Mouse (Mus musculus): ENCODE data around the gene Cwc15.
A peak's percentile ranks its signal among the peaks of the same experiment; 100 is the strongest.
"Not testable (repeated sequence)": the region's sequence is repeated elsewhere in the genome, so short reads cannot be mapped to it uniquely, and the experiment has no call there.

Gene Cwc15

DNA sequence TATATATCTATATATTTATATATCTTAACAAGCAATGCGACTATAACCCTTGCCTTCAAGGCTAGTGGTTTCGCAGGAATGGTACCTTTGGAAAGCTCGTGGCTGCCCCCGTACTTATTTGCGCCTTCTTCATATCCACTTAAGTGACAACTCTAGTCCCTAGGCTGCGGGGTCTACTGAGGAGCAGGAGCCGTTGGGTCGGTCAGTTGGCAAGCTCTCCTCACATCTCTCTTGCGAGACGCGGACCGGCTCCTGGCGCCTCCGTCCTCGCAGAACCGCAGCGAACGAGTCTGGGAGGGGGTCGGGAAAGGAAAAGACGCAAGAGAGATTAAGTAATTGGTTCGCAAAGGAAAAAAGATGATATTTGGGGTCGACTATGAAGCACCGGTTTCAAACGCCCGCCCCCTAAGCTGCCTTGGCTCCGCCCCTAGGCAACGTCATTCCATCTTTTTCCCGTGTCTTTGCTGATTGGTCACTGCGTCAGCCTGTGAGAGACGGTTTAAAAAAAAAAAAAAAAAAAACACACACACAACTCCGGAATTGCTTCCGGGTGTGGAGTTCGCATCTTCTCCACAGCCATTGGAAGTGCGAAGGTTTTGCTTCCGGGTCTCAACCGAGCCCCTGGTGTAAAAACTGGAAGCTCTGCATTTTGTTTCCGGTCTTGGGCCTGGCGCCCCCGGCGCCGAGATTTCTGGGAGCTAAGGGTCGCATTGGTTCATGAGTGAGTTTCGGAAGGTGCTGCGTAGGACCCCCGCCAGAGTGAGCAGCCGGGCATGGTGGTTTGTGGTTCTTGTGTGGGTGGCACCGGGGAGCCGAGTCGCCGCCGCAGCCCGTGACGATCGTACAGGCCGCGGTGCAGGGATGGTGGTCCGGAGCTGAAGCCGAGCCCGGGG, at the start of gene Cwc15, which contains the start of gene Kdm4d:
Cwc15 (plus strand) TSS at position 595 of the 893 bp plus-strand sequence.
Kdm4d (minus strand) TSS at position 460 of the 893 bp plus-strand sequence.
- peak; percentile 98 for DNase-seq (ENCODE audit: low spot score)

GRCm38 (mm10) chr9:14451120-14451519, 49.3 kb upstream of the Cwc15 start:
- DNase-seq (ENCODE audit: low spot score) = not testable (repeated sequence)

DNA sequence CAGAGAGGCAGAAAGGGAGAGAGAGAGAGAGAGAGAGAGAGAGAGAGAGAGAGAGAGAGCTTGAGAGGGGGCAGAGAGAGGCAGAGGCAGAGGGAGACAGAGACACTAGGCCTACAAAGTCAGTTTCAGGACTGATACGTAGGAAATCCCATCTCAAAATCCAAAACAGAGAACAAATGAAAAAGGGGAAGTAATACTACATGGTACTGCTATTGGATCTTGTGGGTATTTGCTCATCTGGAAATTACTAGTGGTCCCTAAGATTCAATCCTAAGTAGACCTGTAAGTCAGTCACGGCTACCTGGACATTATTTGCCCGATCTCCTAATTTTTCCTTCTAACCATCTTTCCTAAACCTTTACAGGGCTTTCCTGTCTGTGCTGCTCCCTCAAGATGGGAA, 44.1 kb upstream of the Cwc15 start:
- no peak for DNase-seq (ENCODE audit: low spot score)

GRCm38 (mm10) chr9:14462536-14462935, 37.9 kb upstream of the Cwc15 start:
- not testable (repeated sequence) for DNase-seq (ENCODE audit: low spot score)

DNA sequence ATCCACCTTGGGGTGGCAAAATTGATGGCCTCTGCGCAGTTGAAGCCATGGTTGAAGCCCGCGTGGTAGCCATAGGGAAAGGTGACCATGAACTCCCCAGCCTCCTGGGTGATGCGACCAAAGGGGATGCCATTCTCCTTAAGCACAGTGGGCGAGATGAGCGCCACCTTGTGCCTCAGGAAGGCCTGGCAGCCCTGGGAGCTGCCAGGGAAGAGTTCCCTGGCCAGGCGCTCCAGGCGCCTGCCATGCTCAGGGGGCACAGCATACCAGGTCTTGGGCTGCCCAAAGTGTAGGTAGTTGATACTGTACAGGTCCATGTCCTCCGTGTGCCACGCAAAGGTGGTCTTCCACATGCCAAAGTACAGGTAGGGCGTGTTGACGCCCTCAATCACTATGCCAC, 36.7 kb upstream of the Cwc15 start:
- not testable (repeated sequence) for DNase-seq (ENCODE audit: low spot score)

DNA sequence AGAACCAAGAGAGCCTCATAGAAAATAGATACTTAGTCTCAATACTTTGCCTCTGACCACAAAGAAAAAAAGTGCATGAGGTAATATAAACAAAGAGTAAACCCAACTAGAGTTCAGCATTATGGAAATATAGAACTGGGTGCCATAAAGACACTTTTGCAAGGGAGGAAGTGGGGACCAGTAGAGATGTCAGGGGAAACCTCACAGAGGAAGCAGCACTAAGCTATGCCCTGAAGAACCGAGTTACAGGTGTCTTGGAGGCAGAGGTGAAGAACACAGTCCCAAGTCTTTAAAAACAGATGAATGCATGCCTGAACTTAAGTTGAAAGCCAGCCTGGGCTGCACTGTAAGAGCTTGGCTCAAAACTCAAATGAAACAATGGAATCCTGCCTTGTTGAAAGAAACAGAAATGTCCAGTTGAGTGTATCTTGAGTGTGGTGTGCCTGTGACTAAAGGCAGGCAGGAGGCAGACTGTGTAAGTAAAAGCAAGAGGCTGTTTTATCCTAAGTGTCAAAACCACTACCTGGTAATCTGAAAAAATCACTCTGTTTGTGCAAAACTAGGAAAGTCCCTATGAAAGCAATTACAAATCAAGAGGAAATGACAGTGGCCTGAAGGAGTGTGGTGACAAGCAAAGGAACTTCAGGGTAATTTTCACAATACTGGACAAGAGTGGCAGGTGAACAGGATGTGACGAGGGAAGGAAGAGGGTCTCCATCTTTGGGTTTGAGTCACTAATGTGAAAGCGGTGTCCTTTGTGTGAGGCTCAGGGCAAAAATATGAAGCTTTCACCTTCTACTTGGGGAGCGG, 1.3 kb upstream of the Cwc15 start:
- no peak for DNase-seq (ENCODE audit: low spot score)

- DNase-seq (ENCODE audit: low spot score) = no peak
These were observed 553 bp downstream of the Cwc15 start for GRCm38 (mm10) chr9:14500916-14501424.

DNA sequence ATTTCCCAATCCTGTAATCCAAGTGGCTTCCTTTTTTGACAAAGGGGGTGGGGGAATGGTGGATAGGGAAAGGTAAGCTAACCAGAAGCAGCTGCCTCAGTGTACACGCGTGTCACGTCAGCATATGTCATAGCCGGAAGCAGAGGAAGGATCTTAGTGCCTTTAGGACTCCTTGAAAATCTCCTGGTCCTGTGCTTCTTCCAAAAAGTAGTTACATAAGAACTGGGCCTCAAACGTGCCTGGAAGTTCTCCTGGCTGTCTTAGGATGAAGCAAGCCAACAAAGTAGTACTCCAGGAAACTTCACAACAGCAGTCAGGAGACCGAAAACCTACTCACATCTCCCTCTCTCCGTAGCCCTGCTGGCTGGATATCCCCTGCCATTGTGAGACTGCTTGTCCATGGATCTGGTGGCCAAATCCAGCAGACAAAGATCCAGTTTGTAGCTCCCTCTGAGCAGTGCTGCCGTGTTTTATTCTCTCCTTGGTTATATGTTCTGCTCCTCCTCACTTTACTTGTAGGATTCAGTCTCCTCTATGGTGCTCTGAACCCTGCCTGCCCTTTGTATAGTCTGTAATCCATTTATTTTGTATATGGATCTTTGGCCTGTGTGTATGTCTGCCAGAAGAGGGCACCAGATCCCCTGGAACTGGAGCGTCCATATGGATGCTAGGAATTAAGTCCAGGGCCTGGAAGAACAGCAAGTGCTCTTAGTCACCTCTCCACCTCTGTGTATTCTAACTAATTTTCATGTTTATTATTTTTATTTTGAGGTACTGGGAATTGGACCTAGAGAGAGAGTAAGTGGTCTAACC, 12.4 kb downstream of the Cwc15 start:
- DNase-seq (ENCODE audit: low spot score) = peak; percentile 76

DNA sequence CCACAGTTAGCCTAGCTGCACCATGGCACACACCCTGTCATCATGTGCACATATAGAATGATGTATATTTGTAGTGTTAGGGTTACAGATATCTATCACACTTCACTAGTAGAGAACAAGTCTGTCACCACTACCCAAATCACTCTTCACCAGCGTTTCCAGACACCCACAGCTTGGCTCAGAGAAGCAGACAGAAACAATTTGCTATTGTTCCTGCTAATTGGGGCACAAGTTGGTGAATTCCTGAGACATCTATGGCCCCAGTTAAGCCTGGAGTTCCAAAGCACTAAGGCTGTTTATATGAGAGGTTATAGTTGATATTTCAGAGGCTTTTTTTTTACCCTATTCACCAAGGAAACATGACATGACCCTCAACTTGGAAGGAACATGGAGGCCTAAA, 16.9 kb downstream of the Cwc15 start:
- peak; percentile 52 for DNase-seq (ENCODE audit: low spot score)

DNA sequence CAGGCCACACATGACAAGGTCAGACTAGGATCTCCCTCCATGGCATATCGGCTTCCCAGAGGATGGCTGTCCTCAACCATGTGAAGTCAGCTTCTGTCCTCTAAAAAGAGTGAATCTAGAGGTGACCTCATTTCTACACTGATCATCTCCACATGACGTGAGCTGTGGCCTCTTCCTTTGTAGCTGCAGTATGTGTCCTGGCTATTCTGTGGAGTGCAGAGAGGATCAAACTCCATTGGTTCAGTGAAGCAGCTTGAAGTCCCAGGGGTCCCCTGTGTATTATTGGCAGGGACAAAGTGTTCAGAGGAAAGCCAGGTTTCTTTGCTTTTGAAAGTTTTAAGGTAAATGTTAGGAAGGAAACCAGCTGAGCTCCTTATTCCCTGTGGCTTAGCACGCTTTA, 17.7 kb downstream of the Cwc15 start:
- DNase-seq (ENCODE audit: low spot score) = peak; percentile 27

DNA sequence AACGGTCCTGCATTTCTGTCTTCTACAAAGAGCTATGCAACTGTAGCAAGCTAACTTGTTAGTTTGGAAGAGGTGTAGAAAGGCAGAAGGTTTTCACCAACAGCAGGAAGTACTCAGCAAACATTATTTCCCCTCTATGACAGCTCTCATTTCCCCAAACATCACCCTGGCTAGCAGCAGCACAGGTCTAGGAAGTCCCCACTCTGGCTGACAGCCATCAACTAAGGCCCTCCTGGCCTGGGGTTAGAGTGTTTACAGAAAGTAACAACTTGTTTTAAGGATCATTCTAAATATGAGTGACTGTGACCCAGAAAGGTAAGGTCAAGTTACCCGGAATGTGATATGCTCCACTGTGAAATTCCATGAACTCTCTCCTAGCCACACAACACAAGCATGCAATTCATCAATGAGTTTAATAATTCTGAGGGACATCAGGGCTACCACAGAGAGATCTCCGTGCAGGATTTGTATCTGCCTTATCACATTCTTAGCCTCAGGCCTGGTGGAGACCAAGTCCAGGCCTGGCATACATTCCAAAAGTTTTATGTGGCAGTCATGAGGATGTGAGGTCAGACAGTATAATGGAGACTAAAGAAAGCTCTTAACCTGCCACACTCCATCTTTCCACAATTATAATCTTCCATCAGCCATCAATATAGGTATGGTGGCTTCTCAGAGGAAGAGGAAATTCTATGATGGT, 20.7 kb downstream of the Cwc15 start:
- no peak for DNase-seq (ENCODE audit: low spot score)

GRCm38 (mm10) chr9:14521695-14522094, 21.3 kb downstream of the Cwc15 start:
- DNase-seq (ENCODE audit: low spot score) = no peak

- peak; percentile 84 for DNase-seq (ENCODE audit: low spot score)
These were observed 23.1 kb downstream of the Cwc15 start for GRCm38 (mm10) chr9:14523408-14524043.

GRCm38 (mm10) chr9:14530004-14530403, 29.6 kb downstream of the Cwc15 start:
- DNase-seq (ENCODE audit: low spot score) = no peak

- DNase-seq (ENCODE audit: low spot score) = no peak
These were observed 31.9 kb downstream of the Cwc15 start for GRCm38 (mm10) chr9:14532283-14532682.

GRCm38 (mm10) chr9:14533659-14534058, 33.2 kb downstream of the Cwc15 start:
- DNase-seq (ENCODE audit: low spot score) = no peak

DNA sequence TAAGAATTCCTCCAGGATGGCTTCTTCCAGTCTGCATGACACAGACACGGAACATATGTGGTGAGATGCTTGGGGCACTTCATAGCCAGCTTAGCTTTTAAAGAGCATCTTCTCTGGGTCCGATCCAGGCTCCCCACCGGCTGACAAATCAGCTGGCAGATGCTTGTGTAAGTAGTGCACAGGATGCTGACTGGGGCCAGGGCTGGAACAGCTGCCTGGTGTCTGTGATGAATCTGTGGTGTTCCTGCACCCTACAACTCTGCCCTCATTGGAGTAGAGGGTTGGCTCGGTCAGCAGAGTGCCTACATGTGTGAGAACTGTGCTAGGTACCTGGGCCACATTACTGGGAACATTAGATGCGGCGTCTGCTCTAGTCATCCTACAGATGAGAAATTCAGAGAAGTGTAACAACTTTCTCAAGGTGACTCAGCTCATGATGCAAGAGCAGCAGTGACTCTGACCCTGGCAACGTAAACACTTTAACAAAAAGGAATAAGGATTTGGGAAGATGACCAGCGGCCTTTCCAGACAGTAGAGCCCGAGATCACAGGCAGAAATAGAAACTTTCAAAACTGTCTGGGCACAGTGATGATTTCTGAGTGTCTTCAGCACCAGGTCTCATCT, 34.5 kb downstream of the Cwc15 start:
- no peak for DNase-seq (ENCODE audit: low spot score)

DNA sequence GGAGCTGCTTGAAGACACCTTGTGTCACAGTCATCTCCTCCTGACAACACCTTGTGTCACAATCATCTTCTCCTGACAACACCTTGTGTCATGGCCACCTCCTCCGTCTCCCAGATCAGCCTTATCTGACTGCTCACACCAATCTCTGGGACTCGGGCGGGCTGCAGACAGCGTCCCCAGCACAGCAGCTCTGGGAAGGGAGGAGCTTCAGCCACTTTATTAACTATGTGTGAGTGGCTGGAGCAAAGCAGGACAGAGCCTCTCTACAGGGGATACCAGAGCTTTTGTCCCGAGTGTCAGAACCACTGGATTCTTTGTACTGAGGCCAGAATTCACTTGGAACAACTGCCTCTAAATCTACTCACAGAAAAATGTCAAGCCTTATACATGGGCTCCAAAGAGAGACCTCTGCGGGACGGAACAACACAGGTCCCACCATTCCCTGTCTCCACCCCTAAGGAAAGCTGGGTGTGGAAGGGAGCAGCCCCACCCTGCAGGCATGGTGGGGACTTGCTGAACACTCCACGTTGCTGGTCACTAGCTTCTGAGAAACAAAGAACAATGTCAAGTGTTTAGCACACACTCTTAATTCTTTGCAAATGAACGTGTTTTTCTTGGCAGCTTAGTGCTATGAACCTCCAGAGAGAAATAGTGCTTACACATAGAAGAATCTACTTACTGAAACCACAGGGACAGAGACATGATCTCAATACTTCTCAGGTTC, 43.8 kb downstream of the Cwc15 start:
- DNase-seq (ENCODE audit: low spot score) = no peak

DNA sequence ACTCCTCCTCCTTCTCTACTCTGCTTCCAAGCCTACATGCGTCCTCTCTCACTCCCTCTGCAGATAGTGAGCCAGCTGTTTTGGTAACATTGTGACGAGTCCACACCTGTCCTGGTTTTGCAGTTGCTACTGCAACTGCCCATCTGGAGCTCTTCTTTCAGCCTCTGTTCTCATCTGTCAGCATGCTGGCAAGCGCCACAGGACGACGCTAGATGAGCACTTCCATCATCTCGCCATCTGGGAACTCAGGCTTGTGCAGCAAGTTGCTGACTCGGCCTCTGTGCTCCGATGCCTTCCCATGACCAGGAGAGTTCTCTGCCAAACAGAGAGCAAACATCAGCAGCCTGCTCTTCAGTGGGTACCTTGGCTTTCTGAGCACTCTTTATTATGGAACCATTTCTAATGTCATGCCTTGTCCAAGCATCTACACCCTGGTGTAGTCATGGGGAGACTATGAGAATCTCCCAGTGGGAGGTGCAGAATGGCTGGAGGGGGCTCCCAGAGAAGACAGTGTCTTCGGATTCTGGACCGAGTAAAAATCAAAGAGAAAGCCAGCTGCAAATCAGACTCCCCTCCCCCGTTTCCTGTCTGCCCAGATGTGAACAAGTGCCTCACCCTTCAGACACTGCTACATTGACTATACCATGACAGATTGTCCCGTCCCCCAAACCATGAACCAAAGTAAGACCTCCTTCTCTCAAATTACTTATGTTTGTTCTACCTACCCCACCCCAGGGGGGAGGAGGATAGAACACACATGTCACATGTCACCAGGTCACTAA, 47.4 kb downstream of the Cwc15 start:
- no peak for DNase-seq (ENCODE audit: low spot score)

Measured in retina, embryonic 14.5 days (tissue).